Mouse (Mus musculus) liver, embryonic 14.5 days (tissue): ENCODE results near the gene Flt3l. TPM values are rescaled to one million over a fixed set of nuclear protein-coding genes. Genes with fewer than 3 reads are reported as not detected.

Source experiments
- ATAC-seq: fragments of 200-750 bp; cut with Nextera tagmentation; 2 replicates; pipeline ENCODE4 v1.8.0; 2017; ENCODE audit warnings: moderate number of reproducible peaks, mild to moderate bottlenecking, moderate library complexity; ENCODE audit not compliant: insufficient read depth
- DNase-seq, 3 experiments: peaks; one replicate each; pipeline ENCODE4 v3.0.0-alpha.2; 2012 to 2013; ENCODE audit warnings: low read depth in 3 of 3, low spot score in 3 of 3
- H3K27ac ChIP-seq: fragments of 300-500 bp; sonication (generic); 2 replicates; pipeline ENCODE4 v1.5.1; 2014; ENCODE audit warnings: moderate library complexity, mild to moderate bottlenecking, control low read depth, inconsistent platforms
- H3K27me3 ChIP-seq: fragments of 300-500 bp; sonication (generic); 2 replicates; pipeline ENCODE4 v1.6.1; 2014; ENCODE audit warnings: mild to moderate bottlenecking, low read length, moderate library complexity; ENCODE audit not compliant: control insufficient read depth, insufficient read depth
- H3K36me3 ChIP-seq: fragments of 300-500 bp; sonication (generic); replicated peaks from 2 replicates; pipeline ENCODE4 v1.6.1; 2014; ENCODE audit warnings: low read depth; ENCODE audit not compliant: control insufficient read depth, insufficient read depth
- H3K4me1 ChIP-seq, 2 experiments: fragments of 200-500 bp in 1 of 2; fragments of 300-500 bp in 1 of 2; sonication (generic) in 1 of 2; replicated peaks; 2 replicates each; pipeline ENCODE4 v1.6.1; 2012 to 2014; ENCODE audit warnings: antibody characterized with exemption in 1 of 2, inconsistent platforms in 1 of 2, low read length in 1 of 2; ENCODE audit not compliant: control insufficient read depth in 2 of 2, insufficient read depth in 2 of 2
- H3K4me2 ChIP-seq: fragments of 300-500 bp; sonication (generic); 2 replicates; pipeline ENCODE4 v1.6.1; 2014; ENCODE audit warnings: low read depth, mild to moderate bottlenecking, control low read depth, moderate library complexity
- H3K4me3 ChIP-seq, 2 experiments: fragments of 200-500 bp in 1 of 2; fragments of 300-500 bp in 1 of 2; sonication (generic) in 1 of 2; 2 replicates each; pipeline ENCODE4 v1.5.1; 2012 to 2014; ENCODE audit warnings: low read depth in 2 of 2, low read length in 2 of 2, mild to moderate bottlenecking in 2 of 2, control low read depth in 1 of 2, inconsistent platforms in 1 of 2, moderate library complexity in 1 of 2; ENCODE audit not compliant: insufficient read depth in 1 of 2
- H3K9ac ChIP-seq: fragments of 300-500 bp; sonication (generic); replicated peaks from 2 replicates; pipeline ENCODE4 v1.6.1; 2014; ENCODE audit warnings: mild to moderate bottlenecking, control low read depth, moderate library complexity
- H3K9me3 ChIP-seq: fragments of 300-500 bp; sonication (generic); 2 replicates; pipeline ENCODE4 v1.6.1; 2016; ENCODE audit warnings: low read length, mixed read lengths; ENCODE audit not compliant: control insufficient read depth
- CTCF ChIP-seq: IDR thresholded peaks from 2 replicates; pipeline ENCODE4 v1.5.1; 2016; ENCODE audit warnings: antibody characterized with exemption, low read depth, control low read depth
- EP300 ChIP-seq: IDR thresholded peaks from 2 replicates; pipeline ENCODE4 v1.6.1; 2016; ENCODE audit warnings: antibody characterized with exemption, low read depth
- WGBS: fragments of 180-500 bp; shearing (Covaris S2); extraction: QIAGEN DNeasy Blood & Tissue Kit; methylation state at CpG from one replicate; pipeline ENCODE4 v1.1.7; 2014; ENCODE audit not compliant: insufficient replicate concordance; 5-methylcytosine and 5-hydroxymethylcytosine counted together
- polyA plus RNA-seq, 2 experiments: library from polyadenylated mRNA; depleted of rRNA in 1 of 2; stranded (reverse) in 1 of 2; unstranded in 1 of 2; fragments of >200 nt; fragmentation: Nextera tagmentation in 1 of 2; extraction: Ambion mirVana in 1 of 2; gene quantifications; 2 replicates each; pipeline versions ENCODE4 v1.2.1 to v1.2.3; 2012 to 2014

Flt3l gene
- polyA plus RNA-seq, 2 experiments: 3.9 to 12.1 TPM

DNA sequence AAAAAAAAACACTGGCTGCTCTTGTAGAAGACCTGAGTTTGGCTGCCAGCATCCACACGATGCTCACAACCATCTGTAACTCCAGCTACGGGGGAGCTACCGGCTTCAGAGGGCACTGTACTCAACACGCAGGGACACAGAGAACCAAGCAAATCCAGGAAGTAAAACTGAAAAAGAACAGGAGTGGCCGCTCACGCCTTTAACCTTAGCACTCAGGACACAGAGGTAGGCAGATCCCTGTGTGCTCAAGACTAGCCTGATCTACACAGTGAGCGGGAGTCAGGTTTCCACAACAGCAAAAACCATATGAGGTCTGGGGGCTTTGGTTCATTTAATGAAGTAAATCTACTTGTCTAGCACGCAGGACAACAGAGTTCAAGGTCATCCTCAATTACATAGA, 30.7 kb downstream of the Flt3l start:
- TF ChIP-seq EP300: no peak
- no peak for TF ChIP-seq CTCF
- no peak overlapping the region for H3K27ac ChIP-seq
- H3K27me3 ChIP-seq: no peaks in the 10 kb centered on the region

DNA sequence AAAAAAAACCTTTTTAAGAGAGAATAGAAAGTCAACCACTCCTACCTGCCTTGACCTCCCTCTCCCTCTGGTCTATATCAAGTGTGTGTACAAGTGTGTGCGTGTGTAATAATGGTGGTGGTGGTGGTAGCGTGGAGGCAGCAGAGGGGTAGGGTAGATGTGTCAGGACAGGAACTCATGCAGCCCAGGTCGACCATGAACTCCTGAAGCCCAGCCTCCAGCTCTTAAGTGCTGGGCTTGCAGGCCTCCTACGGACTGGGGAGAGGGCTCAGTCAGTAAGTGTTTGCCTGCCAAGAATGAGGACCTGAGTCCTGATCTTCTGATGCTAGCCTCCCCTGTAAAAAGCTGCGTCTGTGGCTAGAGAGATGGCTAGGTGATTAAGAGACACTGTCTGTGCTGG, 31.3 kb downstream of the Flt3l start:
- no peak for ATAC-seq
- Histone ChIP-seq H3K4me2 (no peak overlapping the region), H3K27ac (no peak overlapping the region), H3K4me1 (peaks cover 0 to 5% of the 10 kb centered on the region in 2 experiments; a peak in 2 of 4 replicates), H3K36me3 (no peaks in the 10 kb centered on the region), H3K27me3 (no peaks in the 10 kb centered on the region), H3K9me3 (no peaks in the 10 kb centered on the region), H3K4me3 (no peak overlapping the region), H3K9ac (no peak overlapping the region)
- 60% methylated on average over 5 of the region's 5 CpGs for WGBS
- no peak for DNase-seq
- TF ChIP-seq EP300 (no peak), CTCF (no peak)

More for the DNA sequence above, 30.7 kb downstream of the Flt3l start:
- H3K36me3 ChIP-seq: no peaks in the 10 kb centered on the region
- WGBS: 60% methylated on average over 8 of the region's 8 CpGs
- H3K4me2 ChIP-seq: no peak overlapping the region
- no peak overlapping the region for H3K9ac ChIP-seq
- H3K4me1 ChIP-seq: peaks cover 0 to 5% of the 10 kb centered on the region in 2 experiments; a peak in 2 of 4 replicates
- no peak overlapping the region for H3K4me3 ChIP-seq
- H3K9me3 ChIP-seq: no peaks in the 10 kb centered on the region
- no peak for DNase-seq
- ATAC-seq: no peak

DNA sequence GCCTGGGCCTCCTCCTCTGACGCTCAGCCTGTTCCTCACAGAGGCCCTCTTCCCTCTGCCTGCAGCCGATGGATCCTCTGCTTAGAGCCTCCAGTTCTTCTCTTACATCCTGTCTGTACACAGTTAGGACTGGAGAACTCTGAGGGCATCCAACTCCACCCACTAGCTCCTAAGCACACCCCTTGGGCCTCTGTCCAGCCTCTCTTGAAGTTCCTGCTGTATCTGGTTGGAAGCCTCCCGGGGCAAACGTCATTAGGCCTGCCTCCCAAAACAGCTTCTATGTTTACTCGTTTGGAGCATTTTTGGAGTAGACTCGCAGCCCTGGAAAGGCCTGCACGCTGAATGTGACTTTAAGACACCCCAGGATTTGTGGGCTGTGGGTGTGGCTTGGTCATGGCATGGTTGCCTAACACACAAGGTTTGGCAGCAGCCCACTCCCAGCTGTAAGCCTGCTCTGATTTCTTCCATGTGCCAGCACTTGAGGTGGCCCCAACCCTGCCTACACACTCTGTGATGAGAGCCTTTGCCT, 32.5 kb downstream of the Flt3l start, which contains the start of gene Fcgrt:
TSS of gene Fcgrt (minus strand) at position 200 of the 529 bp plus-strand sequence.
- no peaks in the 10 kb centered on the region for H3K36me3 ChIP-seq
- no peaks in the 10 kb centered on the region for H3K9me3 ChIP-seq
- TF ChIP-seq EP300 (no peak), CTCF (no peak)
- peak within 1 kb of the TSS; percentile 53 for H3K4me2 ChIP-seq
- H3K4me3 ChIP-seq: peak within 1 kb of the TSS; percentile 30 to 34
- peak; percentile 77 for ATAC-seq
- WGBS: 39% methylated on average over 7 of the region's 7 CpGs
- H3K27ac ChIP-seq: no peak within 1 kb of the TSS
- H3K9ac ChIP-seq: no peak within 1 kb of the TSS
- no peaks in the 10 kb centered on the region for H3K27me3 ChIP-seq
- H3K4me1 ChIP-seq: peaks cover 0 to 5% of the 10 kb centered on the region in 2 experiments; a peak in 2 of 4 replicates
- no peak for DNase-seq

DNA sequence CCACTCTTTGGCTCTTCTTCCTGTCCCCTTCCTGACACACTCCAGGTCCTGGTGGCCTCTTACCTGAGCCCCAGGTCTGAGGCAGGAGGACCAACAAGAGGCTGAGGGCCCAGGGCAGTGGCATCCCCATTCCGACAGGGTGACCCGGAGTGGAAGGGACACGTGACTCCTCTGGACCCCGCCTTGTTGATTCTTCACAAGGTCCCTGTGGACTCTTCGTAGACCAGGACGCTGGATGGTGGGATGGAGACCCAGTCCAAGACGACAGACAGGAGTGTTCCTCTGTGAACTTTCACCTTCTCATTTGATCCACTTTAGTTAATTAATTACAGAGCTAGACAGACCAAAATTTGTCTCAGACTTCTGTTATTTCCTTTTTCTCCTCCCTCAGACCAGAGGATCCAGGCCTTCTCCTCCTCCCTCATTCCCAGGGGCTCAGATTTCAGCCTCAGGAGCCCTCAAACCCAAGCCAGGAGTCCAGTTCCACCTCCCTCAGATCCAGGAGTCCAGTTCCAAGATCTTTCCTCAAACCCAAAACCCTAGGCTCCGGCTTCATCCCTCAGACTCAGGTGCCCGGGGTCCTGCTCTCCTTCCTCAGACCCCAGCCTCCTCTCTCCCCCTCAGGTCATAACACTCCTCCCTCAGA, 33.2 kb downstream of the Flt3l start:
- no peak for TF ChIP-seq CTCF
- TF ChIP-seq EP300: no peak
- H3K9ac ChIP-seq: no peak overlapping the region
- H3K27ac ChIP-seq: no peak overlapping the region
- peak overlapping the region; percentile 30 to 34 for H3K4me3 ChIP-seq
- H3K4me2 ChIP-seq: peak overlapping the region; percentile 53
- WGBS: 62% methylated on average over 9 of the region's 9 CpGs
- H3K36me3 ChIP-seq: no peaks in the 10 kb centered on the region
- H3K4me1 ChIP-seq: peaks cover 0 to 5% of the 10 kb centered on the region in 2 experiments; a peak in 2 of 4 replicates
- H3K9me3 ChIP-seq: no peaks in the 10 kb centered on the region
- no peaks in the 10 kb centered on the region for H3K27me3 ChIP-seq
- ATAC-seq (no peak; the same call in 1 of the 2 replicates), DNase-seq (no peak)

- Histone ChIP-seq H3K9ac (no peak overlapping the region), H3K27me3 (no peaks in the 10 kb centered on the region), H3K4me3 (peak overlapping the region; percentile 1 to 34; a peak in 2 of 4 replicates), H3K27ac (no peak overlapping the region), H3K4me1 (peaks cover 0 to 5% of the 10 kb centered on the region in 2 experiments; a peak in 2 of 4 replicates), H3K4me2 (peak overlapping the region; percentile 53), H3K9me3 (no peaks in the 10 kb centered on the region), H3K36me3 (no peaks in the 10 kb centered on the region)
- DNase-seq (no peak), ATAC-seq (no peak)
- 41% methylated on average over 11 of the region's 11 CpGs for WGBS
- TF ChIP-seq EP300 (no peak), CTCF (no peak)
Observed at GRCm38 (mm10) chr7:45102441-45102840, 33.8 kb downstream of the Flt3l start.
